Mouse (Mus musculus): ENCODE measurements around the gene Adh1. TPM values are rescaled to one million over a fixed set of nuclear protein-coding genes. Genes with fewer than 3 reads are reported as not detected.
A peak's percentile ranks its signal among the peaks of the same experiment; 100 is the strongest.

Adh1 gene
- polyA plus RNA-seq (2015; fragmentation: Nextera tagmentation; extraction: Ambion mirVana): 6.1 and 6.7 TPM in 2 replicates

- H3K9ac ChIP-seq: no peak within 1 kb of the TSS
- no peak within 1 kb of the TSS for H3K27ac ChIP-seq
- H3K4me3 ChIP-seq: no peak within 1 kb of the TSS
- no peaks in the 10 kb centered on the region for H3K36me3 ChIP-seq
- H3K27me3 ChIP-seq: no peaks in the 10 kb centered on the region
- no peak within 1 kb of the TSS for H3K4me2 ChIP-seq (replicated peaks)
- no peaks in the 10 kb centered on the region for H3K9me3 ChIP-seq
- H3K4me1 ChIP-seq: no peaks in the 10 kb centered on the region
- ATAC-seq (ENCODE audit: low FRiP score, low read depth): no peak
- WGBS: 72% methylated on average over 11 of the region's 11 CpGs
These were observed at the start of gene Adh1 for GRCm38 (mm10) chr3:138260721-138261669. TSS of gene Adh1 (plus strand) at chr3:138260991.

- no peaks in the 10 kb centered on the region for H3K36me3 ChIP-seq
- H3K4me3 ChIP-seq: no peak overlapping the region
- no peak for ATAC-seq (ENCODE audit: low FRiP score, low read depth)
- no peaks in the 10 kb centered on the region for H3K4me1 ChIP-seq
- H3K9me3 ChIP-seq: no peaks in the 10 kb centered on the region; the same call in 1 of the 2 replicates
- no peak overlapping the region for H3K9ac ChIP-seq
- WGBS: 95% methylated on average over 4 of the region's 4 CpGs
- no peaks in the 10 kb centered on the region for H3K27me3 ChIP-seq
- H3K27ac ChIP-seq: no peak overlapping the region
- no peak overlapping the region for H3K4me2 ChIP-seq (replicated peaks)
These were observed 48.3 kb upstream of the Adh1 start for GRCm38 (mm10) chr3:138212431-138212951.

- Histone ChIP-seq H3K36me3 (no peaks in the 10 kb centered on the region), H3K9ac (no peak overlapping the region), H3K4me1 (no peaks in the 10 kb centered on the region), H3K27me3 (no peaks in the 10 kb centered on the region), H3K4me2 (replicated peaks) (no peak overlapping the region), H3K9me3 (no peaks in the 10 kb centered on the region; the same call in 1 of the 2 replicates), H3K27ac (no peak overlapping the region), H3K4me3 (no peak overlapping the region)
- 57% methylated on average over 11 of the region's 11 CpGs for WGBS
- ATAC-seq (ENCODE audit: low FRiP score, low read depth): no peak; the same call in 1 of the 2 replicates
These were observed 45.3 kb upstream of the Adh1 start for GRCm38 (mm10) chr3:138215395-138215989.

- Histone ChIP-seq H3K27me3 (no peaks in the 10 kb centered on the region), H3K9me3 (no peaks in the 10 kb centered on the region; the same call in 1 of the 2 replicates), H3K4me2 (replicated peaks) (no peak overlapping the region), H3K27ac (no peak overlapping the region), H3K9ac (no peak overlapping the region), H3K4me3 (no peak overlapping the region), H3K36me3 (no peaks in the 10 kb centered on the region), H3K4me1 (no peaks in the 10 kb centered on the region)
- ATAC-seq (ENCODE audit: low FRiP score, low read depth): no peak
- WGBS: 86% methylated on average over 8 of the region's 8 CpGs
These were observed 44.7 kb upstream of the Adh1 start for GRCm38 (mm10) chr3:138216091-138216490.

- Histone ChIP-seq H3K27me3 (no peaks in the 10 kb centered on the region), H3K9ac (no peak within 1 kb of the TSS), H3K4me1 (no peaks in the 10 kb centered on the region), H3K36me3 (no peaks in the 10 kb centered on the region), H3K4me2 (replicated peaks) (no peak within 1 kb of the TSS), H3K9me3 (no peaks in the 10 kb centered on the region; the same call in 1 of the 2 replicates), H3K27ac (0 out of 2 replicates have a peak within 1 kb of the TSS, but pooled peaks have one; percentile 22), H3K4me3 (no peak within 1 kb of the TSS)
- WGBS: 56% methylated on average over 10 of the region's 10 CpGs
- no peak for ATAC-seq (ENCODE audit: low FRiP score, low read depth)
These were observed 43.0 kb upstream of the Adh1 start, which contains the start of gene Adh7 for GRCm38 (mm10) chr3:138217631-138218264. TSS of gene Adh7 (plus strand) at chr3:138217760.

GRCm38 (mm10) chr3:138221116-138221515 is 39.7 kb upstream of the Adh1 start:
- Histone ChIP-seq H3K4me2 (replicated peaks) (no peak overlapping the region), H3K4me3 (no peak overlapping the region), H3K9ac (no peak overlapping the region), H3K9me3 (no peaks in the 10 kb centered on the region), H3K4me1 (no peaks in the 10 kb centered on the region), H3K27me3 (no peaks in the 10 kb centered on the region), H3K36me3 (no peaks in the 10 kb centered on the region), H3K27ac (no peak overlapping the region)
- no peak for ATAC-seq (ENCODE audit: low FRiP score, low read depth)
- 94% methylated on average over 11 of the region's 11 CpGs for WGBS

- no peaks in the 10 kb centered on the region for H3K27me3 ChIP-seq
- no peak overlapping the region for H3K27ac ChIP-seq
- no peaks in the 10 kb centered on the region for H3K36me3 ChIP-seq
- H3K4me1 ChIP-seq: no peaks in the 10 kb centered on the region
- no peak for ATAC-seq (ENCODE audit: low FRiP score, low read depth)
- no peak overlapping the region for H3K4me2 ChIP-seq (replicated peaks)
- no peak overlapping the region for H3K9ac ChIP-seq
- H3K4me3 ChIP-seq: no peak overlapping the region
- H3K9me3 ChIP-seq: no peaks in the 10 kb centered on the region
- WGBS: 76% methylated on average over 4 of the region's 4 CpGs
These were observed 38.3 kb upstream of the Adh1 start for GRCm38 (mm10) chr3:138222511-138222910.

GRCm38 (mm10) chr3:138222952-138223351 is 37.8 kb upstream of the Adh1 start:
- 57% methylated on average over 5 of the region's 5 CpGs for WGBS
- peak; percentile 66 for ATAC-seq (ENCODE audit: low FRiP score, low read depth)

GRCm38 (mm10) chr3:138224363-138224954 is 36.3 kb upstream of the Adh1 start:
- WGBS: 84% methylated on average over 13 of the region's 13 CpGs
- H3K4me3 ChIP-seq: no peak overlapping the region
- H3K9me3 ChIP-seq: no peaks in the 10 kb centered on the region
- no peak overlapping the region for H3K27ac ChIP-seq
- no peak overlapping the region for H3K9ac ChIP-seq
- H3K4me1 ChIP-seq: no peaks in the 10 kb centered on the region
- no peaks in the 10 kb centered on the region for H3K27me3 ChIP-seq
- H3K36me3 ChIP-seq: no peaks in the 10 kb centered on the region
- H3K4me2 ChIP-seq (replicated peaks): no peak overlapping the region
- ATAC-seq (ENCODE audit: low FRiP score, low read depth): no peak

More at GRCm38 (mm10) chr3:138222952-138223351, 37.8 kb upstream of the Adh1 start:
- Histone ChIP-seq H3K4me1 (no peaks in the 10 kb centered on the region), H3K4me2 (replicated peaks) (no peak overlapping the region), H3K36me3 (no peaks in the 10 kb centered on the region), H3K4me3 (no peak overlapping the region), H3K9me3 (no peaks in the 10 kb centered on the region), H3K9ac (no peak overlapping the region), H3K27me3 (no peaks in the 10 kb centered on the region), H3K27ac (no peak overlapping the region)

- Histone ChIP-seq H3K4me3 (no peak overlapping the region), H3K27ac (no peak overlapping the region), H3K9me3 (no peaks in the 10 kb centered on the region), H3K36me3 (no peaks in the 10 kb centered on the region), H3K9ac (no peak overlapping the region), H3K4me1 (no peaks in the 10 kb centered on the region), H3K4me2 (replicated peaks) (no peak overlapping the region), H3K27me3 (no peaks in the 10 kb centered on the region)
- ATAC-seq (ENCODE audit: low FRiP score, low read depth): no peak
- 72% methylated on average over 6 of the region's 7 CpGs for WGBS
These were observed 35.5 kb upstream of the Adh1 start for GRCm38 (mm10) chr3:138225331-138225730.

GRCm38 (mm10) chr3:138225853-138226252 is 34.9 kb upstream of the Adh1 start:
- no peak overlapping the region for H3K4me3 ChIP-seq
- H3K27ac ChIP-seq: no peak overlapping the region
- H3K36me3 ChIP-seq: no peaks in the 10 kb centered on the region
- ATAC-seq (ENCODE audit: low FRiP score, low read depth): no peak
- WGBS: 75% methylated on average over 7 of the region's 7 CpGs
- H3K9me3 ChIP-seq: no peaks in the 10 kb centered on the region
- H3K9ac ChIP-seq: no peak overlapping the region
- H3K4me1 ChIP-seq: no peaks in the 10 kb centered on the region
- H3K4me2 ChIP-seq (replicated peaks): no peak overlapping the region
- no peaks in the 10 kb centered on the region for H3K27me3 ChIP-seq

Measured in limb, embryonic 13.5 days (tissue).